Mouse (Mus musculus) natural killer cell, adult 2 months (primary cell): ENCODE results near the gene Mccc1.

ENCODE experiments used
- DNase-seq, 2 experiments: peaks; one replicate each; pipeline ENCODE4 v3.0.0; 2022; ENCODE audit warnings: low spot score in 2 of 2

Gene Mccc1

DNA sequence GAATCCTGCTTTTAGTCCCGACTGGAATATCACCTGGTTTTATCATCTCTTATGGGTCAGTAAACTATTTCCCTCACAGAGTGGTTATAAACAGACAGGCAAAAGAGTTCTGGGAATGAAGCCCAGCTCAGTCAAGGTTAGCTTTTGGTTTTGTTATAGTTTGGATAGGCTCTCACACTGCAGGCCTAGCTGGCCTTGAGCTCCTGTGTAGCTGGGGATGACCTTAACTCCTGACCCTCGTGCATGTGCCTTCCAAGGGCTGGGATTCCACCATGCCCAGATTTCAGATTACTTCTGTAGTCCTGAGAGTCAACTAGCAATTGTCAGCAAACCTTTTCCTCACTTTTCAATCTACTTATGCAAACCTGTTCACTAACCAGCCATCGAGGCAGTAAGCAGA, 82.2 kb downstream of the Mccc1 start:
- no peak for DNase-seq
